Mouse (Mus musculus) heart, postnatal 0 days (tissue): Measurements from ENCODE around the gene Hist1h2bc.

Source experiments
- CTCF ChIP-seq: IDR thresholded peaks from 2 replicates; pipeline ENCODE4 v1.5.1; 2016; ENCODE audit warnings: antibody characterized with exemption, control low read depth, low read depth
- EP300 ChIP-seq: IDR thresholded peaks from 2 replicates; pipeline ENCODE4 v1.6.1; 2016; ENCODE audit warnings: antibody characterized with exemption, low read depth

DNA sequence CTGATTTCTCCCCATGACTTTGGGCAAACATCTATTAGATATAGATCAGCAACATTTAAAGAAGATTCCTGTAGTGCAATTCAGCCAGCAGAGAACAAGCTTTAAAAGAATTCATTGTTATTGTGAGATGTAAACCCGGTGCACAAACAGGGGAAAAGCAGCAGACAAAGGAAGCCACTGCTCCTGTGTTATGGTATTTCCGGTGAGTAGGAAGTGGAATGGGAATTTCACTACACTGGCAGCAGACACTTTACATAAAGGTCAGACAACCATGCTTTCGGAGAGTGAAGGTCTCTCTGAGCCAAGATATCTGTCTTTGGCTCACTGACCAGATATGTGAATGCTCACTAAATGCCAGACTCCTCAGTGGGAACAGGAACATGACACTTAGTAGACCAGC, 21.5 kb upstream of the Hist1h2bc start:
- TF ChIP-seq CTCF (no peak), EP300 (no peak)
